Mouse (Mus musculus): ENCODE data around the gene Pdpn. TPM values are rescaled to one million over a fixed set of nuclear protein-coding genes. Genes with fewer than 3 reads are reported as not detected.

Gene Pdpn
- total and polyA plus RNA-seq, 3 experiments: not detected

- dilution Hi-C loops (cut with MboI; ENCODE audit: extremely low pct_ligation_motif_present, extremely low pct_unique_long_range_greater_than_20kb, low sequenced_read_pairs): no loop called here
These were observed 36.7 kb downstream of the Pdpn start for GRCm38 (mm10) chr4:143262696-143263095.

GRCm38 (mm10) chr4:143259718-143260349, 39.5 kb downstream of the Pdpn start:
- no peaks in the 10 kb centered on the region for H3K79me2 ChIP-seq (replicated peaks; ENCODE audit: control insufficient read depth, extremely low read depth, insufficient read depth, poor library complexity, severe bottlenecking)

More at GRCm38 (mm10) chr4:143262696-143263095, 36.7 kb downstream of the Pdpn start:
- Histone ChIP-seq H3K27me3 (replicated peaks) (peaks cover 5% of the 10 kb centered on the region), H3K9me3 (replicated peaks; ENCODE audit: low read length) (no peaks in the 10 kb centered on the region), H3K36me3 (replicated peaks in 1 of 2; ENCODE audit: control insufficient read depth in 1 of 2, insufficient read depth in 1 of 2, low read length in 1 of 2) (no peaks in the 10 kb centered on the region), H3K79me2 (replicated peaks; ENCODE audit: control insufficient read depth, extremely low read depth, insufficient read depth, poor library complexity, severe bottlenecking) (no peaks in the 10 kb centered on the region), H3K27ac (ENCODE audit: insufficient read depth, low read depth) (no peak overlapping the region), H3K4me2 (ENCODE audit: insufficient read depth, low read depth, poor library complexity, severe bottlenecking) (no peak overlapping the region), H3K4me3 (replicated peaks in 1 of 3; ENCODE audit: low read depth in 2 of 3, low read length in 2 of 3, poor library complexity in 1 of 3) (no peak overlapping the region), H3K4me1 (ENCODE audit: control insufficient read depth in 1 of 2, insufficient read depth in 2 of 2) (no peaks in the 10 kb centered on the region), H3K9ac (ENCODE audit: insufficient read depth, low read depth) (no peak overlapping the region)
- TF ChIP-seq JUND (conservative IDR thresholded peaks at IDR 0.05; ENCODE audit: low read depth, low read length) (no peak), NRF1 (IDR thresholded peaks at IDR 0.05; ENCODE audit: low read depth, low read length) (no peak), KAT2A (IDR thresholded peaks at IDR 0.05; ENCODE audit: insufficient replicate concordance, low read length) (no peak), CHD1 (IDR thresholded peaks at IDR 0.05; ENCODE audit: low read depth, low read length) (no peak), GABPA (IDR thresholded peaks at IDR 0.05; ENCODE audit: insufficient replicate concordance, low read depth, low read length) (no peak), RAD21 (IDR thresholded peaks at IDR 0.05; ENCODE audit: low read depth, low read length) (no peak), ZKSCAN1 (IDR thresholded peaks at IDR 0.05; ENCODE audit: borderline replicate concordance, low read depth, low read length) (no peak), HCFC1 (IDR thresholded peaks at IDR 0.05; ENCODE audit: low read depth, low read length) (no peak), MAX (IDR thresholded peaks at IDR 0.05; ENCODE audit: low read length) (no peak), E2F4 (IDR thresholded peaks at IDR 0.05; ENCODE audit: insufficient replicate concordance, low read depth, low read length) (no peak), BHLHE40 (IDR thresholded peaks at IDR 0.05; ENCODE audit: low read depth, low read length) (no peak)
- DNase-seq (ENCODE audit: extremely low read depth): no peak
- in situ Hi-C loops (cut with MboI; ENCODE audit: low pct_ligation_motif_present, low pct_unique_long_range_greater_than_20kb, low sequenced_read_pairs): no loop called here

GRCm38 (mm10) chr4:143258517-143258916, 40.8 kb downstream of the Pdpn start:
- Histone ChIP-seq H3K4me2 (ENCODE audit: insufficient read depth, low read depth, poor library complexity, severe bottlenecking) (no peak overlapping the region), H3K4me1 (ENCODE audit: control insufficient read depth in 1 of 2, insufficient read depth in 2 of 2) (no peaks in the 10 kb centered on the region), H3K27ac (ENCODE audit: insufficient read depth, low read depth) (no peak overlapping the region), H3K79me2 (replicated peaks; ENCODE audit: control insufficient read depth, extremely low read depth, insufficient read depth, poor library complexity, severe bottlenecking) (no peaks in the 10 kb centered on the region), H3K36me3 (replicated peaks in 1 of 2; ENCODE audit: control insufficient read depth in 1 of 2, insufficient read depth in 1 of 2, low read length in 1 of 2) (no peaks in the 10 kb centered on the region), H3K27me3 (replicated peaks) (peaks cover 11% of the 10 kb centered on the region), H3K4me3 (replicated peaks in 1 of 3; ENCODE audit: low read depth in 2 of 3, low read length in 2 of 3, poor library complexity in 1 of 3) (no peak overlapping the region), H3K9ac (ENCODE audit: insufficient read depth, low read depth) (no peak overlapping the region), H3K9me3 (replicated peaks; ENCODE audit: low read length) (peaks cover under 1% of the 10 kb centered on the region)
- in situ Hi-C loops (cut with MboI; ENCODE audit: low pct_ligation_motif_present, low pct_unique_long_range_greater_than_20kb, low sequenced_read_pairs): no loop called here
- dilution Hi-C loops (cut with MboI; ENCODE audit: extremely low pct_ligation_motif_present, extremely low pct_unique_long_range_greater_than_20kb, low sequenced_read_pairs): no loop called here
- DNase-seq (ENCODE audit: extremely low read depth): peak; percentile 16
- TF ChIP-seq JUN (IDR thresholded peaks at IDR 0.05; ENCODE audit: insufficient read depth, low read depth, low read length) (no peak), CTCF (conservative IDR thresholded peaks at IDR 0.05 in 1 of 2, IDR thresholded peaks at IDR 0.05 in 1 of 2; ENCODE audit: low read depth in 2 of 2, low read length in 2 of 2) (peak in 1 of 2 experiments; percentile 64; a peak in 2 of 4 replicates), SMC3 (IDR thresholded peaks at IDR 0.05; ENCODE audit: low read depth, low read length) (peak; percentile 44)

More at GRCm38 (mm10) chr4:143259718-143260349, 39.5 kb downstream of the Pdpn start:
- in situ Hi-C loops (cut with MboI; ENCODE audit: low pct_ligation_motif_present, low pct_unique_long_range_greater_than_20kb, low sequenced_read_pairs) (no loop called here), dilution Hi-C loops (cut with MboI; ENCODE audit: extremely low pct_ligation_motif_present, extremely low pct_unique_long_range_greater_than_20kb, low sequenced_read_pairs) (no loop called here)
- no peak for TF ChIP-seq ZKSCAN1 (IDR thresholded peaks at IDR 0.05; ENCODE audit: borderline replicate concordance, low read depth, low read length)
- TF ChIP-seq MAX (IDR thresholded peaks at IDR 0.05; ENCODE audit: low read length): no peak
- no peak for DNase-seq (ENCODE audit: extremely low read depth)
- Histone ChIP-seq H3K4me2 (ENCODE audit: insufficient read depth, low read depth, poor library complexity, severe bottlenecking) (no peak overlapping the region), H3K9ac (ENCODE audit: insufficient read depth, low read depth) (no peak overlapping the region), H3K27ac (ENCODE audit: insufficient read depth, low read depth) (no peak overlapping the region), H3K36me3 (replicated peaks in 1 of 2; ENCODE audit: control insufficient read depth in 1 of 2, insufficient read depth in 1 of 2, low read length in 1 of 2) (no peaks in the 10 kb centered on the region), H3K4me3 (replicated peaks in 1 of 3; ENCODE audit: low read depth in 2 of 3, low read length in 2 of 3, poor library complexity in 1 of 3) (no peak overlapping the region), H3K27me3 (replicated peaks) (peaks cover 11% of the 10 kb centered on the region), H3K4me1 (ENCODE audit: control insufficient read depth in 1 of 2, insufficient read depth in 2 of 2) (no peaks in the 10 kb centered on the region), H3K9me3 (replicated peaks; ENCODE audit: low read length) (no peaks in the 10 kb centered on the region)
